Mouse (Mus musculus) naive thymus-derived CD4-positive, alpha-beta T cell, adult 2 months (primary cell): Measurements from ENCODE around the gene Gpr171.
A peak's percentile ranks its signal among the peaks of the same experiment; 100 is the strongest.
"Not testable (repeated sequence)": the region's sequence is repeated elsewhere in the genome, so short reads cannot be mapped to it uniquely, and the experiment has no call there.

Experiments used
- DNase-seq: peaks from one replicate; pipeline ENCODE4 v3.0.0-alpha.2; 2011; ENCODE audit warnings: low read depth

The Gpr171 gene

GRCm38 (mm10) chr3:59101218-59101986, at the start of gene Gpr171:
Gene Gpr171, minus strand, starts transcription at chr3:59101821.
- DNase-seq = peak; percentile 87

- DNase-seq = no peak
Observed at GRCm38 (mm10) chr3:59150624-59151023, 49.0 kb upstream of the Gpr171 start.

GRCm38 (mm10) chr3:59149646-59150045, 48.0 kb upstream of the Gpr171 start:
- DNase-seq = no peak

- DNase-seq = no peak
Observed at GRCm38 (mm10) chr3:59145194-59145593, 43.6 kb upstream of the Gpr171 start.

GRCm38 (mm10) chr3:59141507-59142305, 40.1 kb upstream of the Gpr171 start:
- DNase-seq = no peak

- DNase-seq = not testable (repeated sequence)
Observed at GRCm38 (mm10) chr3:59140941-59141340, 39.3 kb upstream of the Gpr171 start.

- no peak for DNase-seq
Observed at GRCm38 (mm10) chr3:59140115-59140514, 38.5 kb upstream of the Gpr171 start.

GRCm38 (mm10) chr3:59139651-59140051, 38.0 kb upstream of the Gpr171 start:
- no peak for DNase-seq

GRCm38 (mm10) chr3:59138946-59139468, 37.4 kb upstream of the Gpr171 start:
- DNase-seq = no peak

GRCm38 (mm10) chr3:59135911-59136653, 34.5 kb upstream of the Gpr171 start:
- DNase-seq = no peak

- peak; percentile 26 for DNase-seq
Observed at GRCm38 (mm10) chr3:59133189-59133588, 31.6 kb upstream of the Gpr171 start.

- peak; percentile 65 for DNase-seq
Observed at GRCm38 (mm10) chr3:59131966-59132365, 30.3 kb upstream of the Gpr171 start.

- no peak for DNase-seq
Observed at GRCm38 (mm10) chr3:59131081-59131480, 29.5 kb upstream of the Gpr171 start.

GRCm38 (mm10) chr3:59130431-59130830, 28.8 kb upstream of the Gpr171 start:
- DNase-seq = peak; percentile 65

- no peak for DNase-seq
Observed at GRCm38 (mm10) chr3:59129547-59129946, 27.9 kb upstream of the Gpr171 start.

- DNase-seq = no peak
Observed at GRCm38 (mm10) chr3:59128681-59129080, 27.1 kb upstream of the Gpr171 start.

- no peak for DNase-seq
Observed at GRCm38 (mm10) chr3:59125783-59126555, 24.3 kb upstream of the Gpr171 start.

- no peak for DNase-seq
Observed at GRCm38 (mm10) chr3:59125022-59125421, 23.4 kb upstream of the Gpr171 start.

- DNase-seq = no peak
Observed at GRCm38 (mm10) chr3:59121780-59122449, 20.3 kb upstream of the Gpr171 start.

GRCm38 (mm10) chr3:59121067-59121730, 19.6 kb upstream of the Gpr171 start:
- DNase-seq = no peak
